Mouse (Mus musculus): ENCODE results near the gene Gm9903.

Gene Gm9903

GRCm38 (mm10) chr5:33629301-33629987, at the start of gene Gm9903, which contains the start of gene Fam53a:
TSS of gene Gm9903 (plus strand) at chr5:33629925.
TSS of gene Fam53a (minus strand) at chr5:33629635.
- in situ Hi-C loops (cut with MboI; ENCODE audit: unreplicated experiment in 2 of 2), result no loop called here

- in situ Hi-C loops (cut with MboI; ENCODE audit: unreplicated experiment in 2 of 2), result loop anchor here in 1 of 2 experiments (25.0 kb wide), 1 partner anchor 318 kb away; the partner anchor contains the start of gene Ctbp1
Observed at GRCm38 (mm10) chr5:33580336-33580735, 49.4 kb upstream of the Gm9903 start.

GRCm38 (mm10) chr5:33587498-33588058, 42.1 kb upstream of the Gm9903 start:
- in situ Hi-C loops (cut with MboI; ENCODE audit: unreplicated experiment in 2 of 2), result loop anchor here (5.0 to 25.0 kb wide), 2 partner anchors 195 to 325 kb away; partner anchors contain the start of gene Ctbp1 (in 1 of the 2)

- in situ Hi-C loops (cut with MboI; ENCODE audit: unreplicated experiment in 2 of 2), result loop anchor here (5.0 to 25.0 kb wide), 2 partner anchors 196 to 326 kb away; partner anchors contain the start of gene Ctbp1 (in 1 of the 2)
Observed at GRCm38 (mm10) chr5:33588066-33588465, 41.7 kb upstream of the Gm9903 start.

GRCm38 (mm10) chr5:33589221-33589888, 40.4 kb upstream of the Gm9903 start:
- in situ Hi-C loops (cut with MboI; ENCODE audit: unreplicated experiment in 2 of 2), result loop anchor here (5.0 to 25.0 kb wide), 2 partner anchors 197 to 327 kb away; partner anchors contain the start of gene Ctbp1 (in 1 of the 2)

GRCm38 (mm10) chr5:33593620-33594019, 36.1 kb upstream of the Gm9903 start:
- in situ Hi-C loops (cut with MboI; ENCODE audit: unreplicated experiment in 2 of 2), result loop anchor here in 1 of 2 experiments (25.0 kb wide), 1 partner anchor 331 kb away; the partner anchor contains the start of gene Ctbp1

- in situ Hi-C loops (cut with MboI; ENCODE audit: unreplicated experiment in 2 of 2), result no loop called here
Observed at GRCm38 (mm10) chr5:33605314-33605713, 24.4 kb upstream of the Gm9903 start.

GRCm38 (mm10) chr5:33606631-33607030, 23.1 kb upstream of the Gm9903 start:
- in situ Hi-C loops (cut with MboI; ENCODE audit: unreplicated experiment in 2 of 2), result no loop called here

GRCm38 (mm10) chr5:33607434-33607833, 22.3 kb upstream of the Gm9903 start:
- in situ Hi-C loops (cut with MboI; ENCODE audit: unreplicated experiment in 2 of 2), result no loop called here

GRCm38 (mm10) chr5:33609226-33609625, 20.5 kb upstream of the Gm9903 start:
- in situ Hi-C loops (cut with MboI; ENCODE audit: unreplicated experiment in 2 of 2), result no loop called here

- in situ Hi-C loops (cut with MboI; ENCODE audit: unreplicated experiment in 2 of 2), result no loop called here
Observed at GRCm38 (mm10) chr5:33611795-33612194, 17.9 kb upstream of the Gm9903 start.

- in situ Hi-C loops (cut with MboI; ENCODE audit: unreplicated experiment in 2 of 2), result no loop called here
Observed at GRCm38 (mm10) chr5:33614391-33614790, 15.3 kb upstream of the Gm9903 start.

- in situ Hi-C loops (cut with MboI; ENCODE audit: unreplicated experiment in 2 of 2), result no loop called here
Observed at GRCm38 (mm10) chr5:33622671-33623070, 7.1 kb upstream of the Gm9903 start.

- in situ Hi-C loops (cut with MboI; ENCODE audit: unreplicated experiment in 2 of 2), result no loop called here
Observed at GRCm38 (mm10) chr5:33623766-33624165, 6.0 kb upstream of the Gm9903 start.

GRCm38 (mm10) chr5:33627968-33628367, 1.8 kb upstream of the Gm9903 start:
- in situ Hi-C loops (cut with MboI; ENCODE audit: unreplicated experiment in 2 of 2), result no loop called here

GRCm38 (mm10) chr5:33628820-33629300, 865 bp upstream of the Gm9903 start:
- in situ Hi-C loops (cut with MboI; ENCODE audit: unreplicated experiment in 2 of 2), result no loop called here

- in situ Hi-C loops (cut with MboI; ENCODE audit: unreplicated experiment in 2 of 2), result no loop called here
Observed at GRCm38 (mm10) chr5:33630061-33630460, 336 bp downstream of the Gm9903 start.

- in situ Hi-C loops (cut with MboI; ENCODE audit: unreplicated experiment in 2 of 2), result no loop called here
Observed at GRCm38 (mm10) chr5:33630615-33631014, 890 bp downstream of the Gm9903 start.

- in situ Hi-C loops (cut with MboI; ENCODE audit: unreplicated experiment in 2 of 2), result no loop called here
Observed at GRCm38 (mm10) chr5:33632526-33632925, 2.8 kb downstream of the Gm9903 start.

GRCm38 (mm10) chr5:33635361-33635760, 5.6 kb downstream of the Gm9903 start:
- in situ Hi-C loops (cut with MboI; ENCODE audit: unreplicated experiment in 2 of 2), result loop anchor here in 1 of 2 experiments (5.0 kb wide), 1 partner anchor 37 kb away; no protein-coding TSS in a partner anchor

Data from v-Abl transformed pro-B cells (cell line).